Mouse (Mus musculus) right cerebral cortex, postnatal 25 days (tissue): ENCODE data around the gene Fam196b.
A peak's percentile ranks its signal among the peaks of the same experiment; 100 is the strongest.

ENCODE experiments used
- DNase-seq: peaks from one replicate; pipeline ENCODE4 v3.0.0; 2022

Fam196b gene

GRCm38 (mm10) chr11:34415884-34416618 lies 101.4 kb downstream of the Fam196b start:
- DNase-seq, result no peak

- no peak for DNase-seq
Observed at GRCm38 (mm10) chr11:34416619-34416979, 102.0 kb downstream of the Fam196b start.

- peak; percentile 67 for DNase-seq
Observed at GRCm38 (mm10) chr11:34421061-34421460, 106.4 kb downstream of the Fam196b start.

- DNase-seq, result no peak
Observed at GRCm38 (mm10) chr11:34424546-34424945, 109.9 kb downstream of the Fam196b start.

GRCm38 (mm10) chr11:34427212-34427611 lies 112.6 kb downstream of the Fam196b start:
- DNase-seq, result no peak

- no peak for DNase-seq
Observed at GRCm38 (mm10) chr11:34430940-34431339, 116.3 kb downstream of the Fam196b start.

GRCm38 (mm10) chr11:34431371-34431770 lies 116.7 kb downstream of the Fam196b start:
- no peak for DNase-seq

- DNase-seq, result no peak
Observed at GRCm38 (mm10) chr11:34431978-34432377, 117.4 kb downstream of the Fam196b start.

GRCm38 (mm10) chr11:34437446-34437845 lies 122.8 kb downstream of the Fam196b start:
- DNase-seq, result no peak

GRCm38 (mm10) chr11:34438429-34438828 lies 123.8 kb downstream of the Fam196b start:
- no peak for DNase-seq

- no peak for DNase-seq
Observed at GRCm38 (mm10) chr11:34447891-34448290, 133.3 kb downstream of the Fam196b start.

GRCm38 (mm10) chr11:34449944-34450343 lies 135.3 kb downstream of the Fam196b start:
- no peak for DNase-seq

GRCm38 (mm10) chr11:34467056-34467455 lies 152.4 kb downstream of the Fam196b start:
- DNase-seq, result no peak

- no peak for DNase-seq
Observed at GRCm38 (mm10) chr11:34468571-34468970, 153.9 kb downstream of the Fam196b start.

- no peak for DNase-seq
Observed at GRCm38 (mm10) chr11:34469792-34470191, 155.2 kb downstream of the Fam196b start.
